Mouse (Mus musculus) lung, embryonic 16.5 days (tissue): ENCODE data around the gene Gm20708. TPM values are rescaled to one million over a fixed set of nuclear protein-coding genes. Genes with fewer than 3 reads are reported as not detected.
"Not testable (repeated sequence)": the region's sequence is repeated elsewhere in the genome, so short reads cannot be mapped to it uniquely, and the experiment has no call there.

Experiments
- ATAC-seq: fragments of 200-750 bp; cut with Nextera tagmentation; 2 replicates; pipeline ENCODE4 v1.8.0; 2017; ENCODE audit warnings: low read depth, mild to moderate bottlenecking, moderate library complexity
- H3K27ac ChIP-seq: fragments of 300-500 bp; sonication (generic); 2 replicates; pipeline ENCODE4 v1.5.1; 2014; ENCODE audit warnings: mild to moderate bottlenecking, control low read depth, low read length
- H3K27me3 ChIP-seq: fragments of 300-500 bp; sonication (generic); 2 replicates; pipeline ENCODE4 v1.6.1; 2014; ENCODE audit warnings: low read depth, low read length, mixed read lengths; ENCODE audit not compliant: control insufficient read depth, insufficient read depth
- H3K36me3 ChIP-seq: fragments of 300-500 bp; sonication (generic); 2 replicates; pipeline ENCODE4 v1.6.1; 2014; ENCODE audit warnings: low read length; ENCODE audit not compliant: control insufficient read depth, insufficient read depth
- H3K4me1 ChIP-seq: fragments of 300-500 bp; sonication (generic); replicated peaks from 2 replicates; pipeline ENCODE4 v1.6.1; 2014; ENCODE audit warnings: low read length, mixed read lengths; ENCODE audit not compliant: control insufficient read depth, insufficient read depth
- H3K4me2 ChIP-seq: fragments of 300-500 bp; sonication (generic); 2 replicates; pipeline ENCODE4 v1.6.1; 2014; ENCODE audit warnings: low read depth, low read length, control low read depth
- H3K4me3 ChIP-seq: fragments of 300-500 bp; sonication (generic); 2 replicates; pipeline ENCODE4 v1.5.1; 2014; ENCODE audit warnings: mild to moderate bottlenecking, low read length, control low read depth
- H3K9ac ChIP-seq: fragments of 300-500 bp; sonication (generic); 2 replicates; pipeline ENCODE4 v1.6.1; 2014; ENCODE audit warnings: low read length, control low read depth
- H3K9me3 ChIP-seq: fragments of 300-500 bp; sonication (generic); 2 replicates; pipeline ENCODE4 v1.6.1; 2016; ENCODE audit warnings: low read length; ENCODE audit not compliant: control insufficient read depth
- WGBS: fragments of 180-500 bp; shearing (Covaris S2); extraction: QIAGEN DNeasy Blood & Tissue Kit; methylation state at CpG from one replicate; pipeline ENCODE4 v1.1.7; 2014; 5-methylcytosine and 5-hydroxymethylcytosine counted together
- polyA plus RNA-seq: library from polyadenylated mRNA; unstranded; fragments of >200 nt; fragmentation: Nextera tagmentation; extraction: Ambion mirVana; gene quantifications from 2 replicates; pipeline ENCODE4 v1.2.1, GENCODE M21; 2015

The Gm20708 gene
- polyA plus RNA-seq, 1 experiment from 2014 or later = 0.14 TPM

DNA sequence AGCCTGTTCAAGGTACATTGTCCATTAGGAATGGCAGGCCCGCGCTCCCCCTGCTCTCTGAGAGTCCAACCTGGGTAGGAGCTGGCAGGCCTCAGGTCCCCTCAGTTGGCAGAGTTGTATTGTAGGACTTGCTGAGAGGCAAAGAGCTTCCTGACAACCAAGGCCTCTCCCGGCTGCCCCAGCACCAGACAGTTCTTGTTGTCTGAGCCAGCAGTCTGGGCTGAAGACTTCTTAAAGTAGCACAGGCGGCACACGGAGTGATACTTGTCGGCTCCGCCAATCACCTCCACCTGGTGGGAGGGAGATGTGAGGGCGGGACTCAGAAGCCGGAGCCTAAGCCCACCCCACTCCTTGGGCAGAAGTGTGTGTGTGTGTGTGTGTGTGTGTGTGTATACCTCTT is 6.4 kb downstream of the Gm20708 start:
- H3K27me3 ChIP-seq, H3K27ac ChIP-seq, H3K9me3 ChIP-seq, H3K4me2 ChIP-seq, H3K9ac ChIP-seq, H3K4me1 ChIP-seq, H3K4me3 ChIP-seq: not testable (repeated sequence)
- 75% methylated on average over 9 of the region's 9 CpGs for WGBS
- peak; percentile 24 for ATAC-seq
- H3K36me3 ChIP-seq = peaks cover 39% of the 10 kb centered on the region

DNA sequence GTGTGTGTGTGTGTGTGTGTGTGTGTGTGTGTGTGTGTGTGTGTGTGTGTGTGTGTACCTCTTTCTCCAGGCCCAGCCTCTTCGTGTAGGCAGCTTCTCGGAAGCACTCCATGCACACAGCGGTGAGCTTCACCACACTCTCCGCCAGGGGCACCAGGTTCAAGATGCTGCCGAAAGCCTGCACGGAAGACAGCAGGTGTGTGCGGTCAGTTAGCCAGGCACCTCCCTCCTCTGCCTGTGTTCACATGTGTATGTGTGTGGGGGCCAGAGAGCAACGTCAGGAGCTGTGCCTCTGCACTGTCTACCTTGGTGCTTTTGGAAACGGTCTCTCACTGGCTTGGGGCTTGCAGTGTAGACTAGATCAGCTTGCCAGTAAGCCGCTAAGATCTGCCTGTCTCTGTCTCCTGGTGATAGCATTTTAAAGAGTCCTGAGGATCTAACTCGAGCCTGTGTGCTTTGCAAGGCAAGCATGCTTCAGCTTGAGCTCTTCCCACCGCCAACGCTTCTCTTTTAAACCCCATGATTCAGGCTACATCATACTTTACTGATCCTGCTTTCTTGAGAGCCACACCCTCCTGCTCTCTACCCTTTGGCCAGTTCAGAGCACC is 7.0 kb downstream of the Gm20708 start:
- whole genome bisulfite sequencing = 74% methylated on average over 13 of the region's 13 CpGs
- Histone ChIP-seq H3K4me1 (peaks cover under 1% of the 10 kb centered on the region), H3K27ac (no peak overlapping the region), H3K36me3 (peaks cover 45% of the 10 kb centered on the region), H3K9ac (no peak overlapping the region), H3K4me2 (no peak overlapping the region), H3K27me3 (no peaks in the 10 kb centered on the region), H3K9me3 (no peaks in the 10 kb centered on the region), H3K4me3 (no peak overlapping the region)
- ATAC-seq = no peak

GRCm38 (mm10) chr11:117819095-117819494 is 9.6 kb downstream of the Gm20708 start:
- no peaks in the 10 kb centered on the region for H3K27me3 ChIP-seq
- 81% methylated on average over 8 of the region's 8 CpGs for WGBS
- H3K4me2 ChIP-seq = no peak overlapping the region
- H3K4me3 ChIP-seq = no peak overlapping the region
- H3K4me1 ChIP-seq = peaks cover 15% of the 10 kb centered on the region
- no peaks in the 10 kb centered on the region for H3K9me3 ChIP-seq
- peaks cover 46% of the 10 kb centered on the region for H3K36me3 ChIP-seq
- ATAC-seq = no peak
- H3K9ac ChIP-seq = no peak overlapping the region
- H3K27ac ChIP-seq = no peak overlapping the region

DNA sequence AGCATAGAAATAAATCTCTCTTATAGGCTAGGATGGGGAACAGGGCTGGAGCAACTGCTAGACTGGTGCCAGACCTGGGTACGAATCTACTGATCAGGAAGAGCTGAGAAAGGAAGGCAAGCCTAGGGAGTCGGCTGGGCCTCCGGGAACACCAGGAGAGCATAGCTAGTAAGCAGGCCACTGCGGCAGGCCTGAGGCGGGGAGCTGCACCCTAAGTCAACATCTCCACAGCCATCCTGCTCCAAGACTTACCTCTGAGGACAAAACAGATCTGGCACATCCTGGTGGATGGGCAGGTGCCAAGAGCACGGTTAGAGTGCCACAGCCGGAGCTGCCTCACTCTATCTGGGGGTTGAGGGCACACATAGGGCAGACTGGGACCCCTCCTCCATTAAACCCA is 10.7 kb downstream of the Gm20708 start:
- 90% methylated on average over 7 of the region's 7 CpGs for WGBS
- H3K27ac ChIP-seq = no peak overlapping the region
- H3K36me3 ChIP-seq = peaks cover 37% of the 10 kb centered on the region
- H3K4me2 ChIP-seq = no peak overlapping the region
- H3K27me3 ChIP-seq = no peaks in the 10 kb centered on the region
- ATAC-seq = no peak
- H3K9ac ChIP-seq = no peak overlapping the region; the same call in 1 of the 2 replicates
- no peak overlapping the region for H3K4me3 ChIP-seq
- H3K9me3 ChIP-seq = no peaks in the 10 kb centered on the region
- H3K4me1 ChIP-seq = peaks cover 24% of the 10 kb centered on the region

DNA sequence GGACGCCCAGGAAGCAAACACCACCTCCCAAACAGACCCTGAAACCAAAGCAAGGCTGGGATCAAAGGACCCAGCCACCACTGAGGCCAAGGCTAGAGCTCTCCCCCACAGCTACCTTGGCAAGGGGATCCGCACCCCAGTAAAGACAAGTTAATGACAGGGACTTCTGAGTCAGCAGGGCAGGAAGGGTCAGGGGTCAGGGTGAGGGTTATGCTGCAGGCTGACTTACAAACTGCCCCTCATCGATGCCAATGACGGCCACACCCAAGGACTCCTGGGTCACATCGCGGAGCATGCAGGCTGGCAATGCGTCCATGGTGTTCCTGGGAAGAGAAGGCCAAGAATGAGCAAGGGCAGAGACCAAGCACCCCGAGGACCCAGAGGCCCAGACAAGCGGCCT is 12.4 kb downstream of the Gm20708 start:
- Histone ChIP-seq H3K4me3 (no peak overlapping the region), H3K27ac (0 out of 2 replicates have a peak overlapping the region, but pooled peaks have one; percentile 4), H3K9me3 (no peaks in the 10 kb centered on the region), H3K4me2 (no peak overlapping the region), H3K27me3 (no peaks in the 10 kb centered on the region), H3K4me1 (peaks cover 35% of the 10 kb centered on the region), H3K9ac (no peak overlapping the region), H3K36me3 (peaks cover 31% of the 10 kb centered on the region)
- WGBS = 86% methylated on average over 9 of the region's 9 CpGs
- ATAC-seq = no peak

GRCm38 (mm10) chr11:117822728-117823241 is 13.3 kb downstream of the Gm20708 start:
- H3K27ac ChIP-seq = peak overlapping the region; percentile 67
- H3K9me3 ChIP-seq = no peaks in the 10 kb centered on the region
- no peaks in the 10 kb centered on the region for H3K27me3 ChIP-seq
- H3K4me3 ChIP-seq = no peak overlapping the region
- peaks cover 28% of the 10 kb centered on the region for H3K36me3 ChIP-seq
- 41% methylated on average over 7 of the region's 7 CpGs for WGBS
- ATAC-seq = peak; percentile 6; the same call in 1 of the 2 replicates
- peak overlapping the region; percentile 42; the same call in 1 of the 2 replicates for H3K9ac ChIP-seq
- H3K4me2 ChIP-seq = no peak overlapping the region
- H3K4me1 ChIP-seq = peaks cover 44% of the 10 kb centered on the region

GRCm38 (mm10) chr11:117823411-117823810 is 13.9 kb downstream of the Gm20708 start:
- 84% methylated on average over 6 of the region's 6 CpGs for WGBS
- Histone ChIP-seq H3K9me3 (no peaks in the 10 kb centered on the region), H3K27me3 (no peaks in the 10 kb centered on the region), H3K4me3 (no peak overlapping the region), H3K36me3 (peaks cover 22% of the 10 kb centered on the region), H3K4me1 (peaks cover 50% of the 10 kb centered on the region), H3K9ac (no peak overlapping the region), H3K4me2 (no peak overlapping the region), H3K27ac (peak overlapping the region; percentile 0; the same call in 1 of the 2 replicates)
- no peak for ATAC-seq

GRCm38 (mm10) chr11:117824060-117824969 is 14.8 kb downstream of the Gm20708 start:
- ATAC-seq = peak; percentile 55
- Histone ChIP-seq H3K4me1 (peaks cover 59% of the 10 kb centered on the region), H3K9ac (peak overlapping the region; percentile 84), H3K36me3 (peaks cover 18% of the 10 kb centered on the region), H3K4me2 (peak overlapping the region; percentile 85), H3K27me3 (no peaks in the 10 kb centered on the region), H3K4me3 (peak overlapping the region; percentile 71), H3K9me3 (no peaks in the 10 kb centered on the region), H3K27ac (peak overlapping the region; percentile 92)
- WGBS = 8% methylated on average over 23 of the region's 23 CpGs
